Mouse (Mus musculus): ENCODE measurements around the gene Alox15.

Gene Alox15

GRCm38 (mm10) chr11:70306159-70306558, 45.7 kb downstream of the Alox15 start:
- DNase-seq = no peak

GRCm38 (mm10) chr11:70302293-70302692, 49.5 kb downstream of the Alox15 start:
- no peak for DNase-seq

GRCm38 (mm10) chr11:70297836-70298454, 53.9 kb downstream of the Alox15 start:
- no peak for DNase-seq

- DNase-seq = no peak
Observed at GRCm38 (mm10) chr11:70297405-70297804, 54.4 kb downstream of the Alox15 start.

All from cerebellum, postnatal 36 days (tissue).